Mouse (Mus musculus): ENCODE data around the gene Cyfip2.

Gene Cyfip2

DNA sequence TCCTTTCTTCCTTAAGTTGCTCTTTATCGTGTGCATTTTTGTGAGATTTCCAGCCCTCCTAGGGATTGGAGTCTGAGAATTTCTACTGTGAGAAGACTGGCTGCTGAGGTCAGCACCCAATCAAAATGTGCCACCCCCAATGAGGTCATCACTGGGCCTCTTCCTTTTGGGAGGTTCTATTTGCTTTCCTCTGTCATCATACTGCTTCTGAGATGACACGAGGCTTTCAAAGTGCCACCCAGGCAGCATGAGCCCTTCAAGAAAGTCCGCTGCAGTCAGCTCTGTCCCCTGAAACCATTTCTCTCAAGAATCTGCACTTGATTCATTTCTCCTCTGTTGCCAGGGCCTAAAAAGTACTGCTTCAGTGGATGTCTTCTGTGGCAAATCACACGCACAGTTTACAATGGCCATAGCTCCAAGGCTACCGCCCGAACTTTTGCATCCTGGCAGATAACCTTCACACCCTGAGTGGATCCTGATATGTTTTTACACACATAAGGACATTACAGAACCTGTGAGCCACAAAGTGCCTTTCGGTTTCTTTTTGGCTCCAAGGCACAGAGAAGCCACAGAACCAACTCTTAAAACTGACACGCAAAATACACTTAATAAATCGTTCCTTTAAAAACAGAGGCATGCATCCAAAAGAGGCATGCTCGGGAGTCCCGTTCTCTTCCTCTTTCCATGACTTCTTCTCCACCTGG, 4.2 kb downstream of the Cyfip2 start:
- DNase-seq (ENCODE audit: low spot score) = no peak

DNA sequence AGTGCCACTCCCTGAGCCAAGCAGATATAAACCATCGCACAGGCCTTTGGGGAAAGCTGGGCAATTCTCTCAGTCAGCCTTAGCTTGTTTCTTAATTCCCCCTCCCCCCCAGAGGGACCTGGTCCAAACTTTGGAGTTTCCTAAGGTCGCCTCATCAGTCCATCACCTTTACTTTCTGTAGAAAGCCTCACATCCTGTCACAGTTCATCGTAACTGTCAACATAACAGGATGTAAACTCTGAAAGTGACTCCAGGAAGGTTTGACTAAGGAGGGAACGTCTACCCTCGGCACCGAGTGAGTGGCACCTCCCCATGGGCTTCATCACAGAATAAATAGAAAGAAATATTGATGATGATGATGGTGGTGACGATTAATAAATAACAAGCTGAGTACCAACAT, 4.9 kb downstream of the Cyfip2 start:
- DNase-seq (ENCODE audit: low spot score) = no peak

DNA sequence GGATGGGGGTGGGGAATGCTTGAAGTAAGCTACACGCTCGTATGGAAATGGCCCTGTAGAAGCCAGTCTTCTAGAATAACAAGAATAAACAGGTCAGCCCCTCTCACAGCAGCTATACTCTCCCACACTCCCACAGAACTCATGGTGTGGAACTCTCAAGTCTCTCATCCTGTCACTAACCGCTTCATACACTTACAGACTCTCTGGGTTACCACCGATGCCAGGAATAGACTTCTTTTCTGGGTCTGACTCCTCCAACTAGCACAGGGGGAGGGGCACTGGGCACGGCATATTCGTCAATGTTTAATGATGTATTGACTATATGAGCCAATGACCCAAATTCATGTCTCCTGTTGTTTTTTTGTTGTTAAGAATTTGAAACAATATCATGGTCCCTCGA, 5.9 kb downstream of the Cyfip2 start:
- DNase-seq (ENCODE audit: low spot score) = no peak

DNA sequence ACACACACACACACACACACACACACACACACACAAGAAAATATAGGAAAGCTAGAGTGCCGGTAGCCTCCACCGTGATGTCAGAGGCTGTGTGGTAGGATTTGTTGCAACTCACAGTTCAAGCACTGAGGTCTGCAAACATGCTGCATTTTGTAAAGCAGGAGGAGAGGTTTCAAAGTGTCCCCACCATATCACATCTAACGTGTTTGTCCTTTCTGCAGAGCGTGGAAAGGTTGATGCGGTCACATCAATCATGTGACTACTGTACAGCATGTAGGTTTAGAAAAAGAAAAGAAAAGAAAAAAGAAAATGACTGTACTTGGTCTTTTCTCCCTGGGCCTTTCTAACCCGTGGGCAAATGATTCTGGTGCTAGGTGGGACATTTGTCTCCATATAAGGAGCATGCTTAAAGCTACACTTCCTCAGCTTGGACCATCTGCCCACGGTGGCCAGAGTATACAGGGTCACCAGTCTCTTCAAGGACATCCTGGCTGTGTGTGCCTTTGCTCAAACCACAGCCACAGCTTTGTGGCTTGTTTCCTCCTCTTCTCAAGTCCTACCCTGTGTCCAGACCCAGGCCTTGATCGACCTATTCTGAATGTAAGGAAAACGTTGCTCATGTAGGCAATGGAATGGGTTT, 6.7 kb downstream of the Cyfip2 start:
- DNase-seq (ENCODE audit: low spot score) = no peak

DNA sequence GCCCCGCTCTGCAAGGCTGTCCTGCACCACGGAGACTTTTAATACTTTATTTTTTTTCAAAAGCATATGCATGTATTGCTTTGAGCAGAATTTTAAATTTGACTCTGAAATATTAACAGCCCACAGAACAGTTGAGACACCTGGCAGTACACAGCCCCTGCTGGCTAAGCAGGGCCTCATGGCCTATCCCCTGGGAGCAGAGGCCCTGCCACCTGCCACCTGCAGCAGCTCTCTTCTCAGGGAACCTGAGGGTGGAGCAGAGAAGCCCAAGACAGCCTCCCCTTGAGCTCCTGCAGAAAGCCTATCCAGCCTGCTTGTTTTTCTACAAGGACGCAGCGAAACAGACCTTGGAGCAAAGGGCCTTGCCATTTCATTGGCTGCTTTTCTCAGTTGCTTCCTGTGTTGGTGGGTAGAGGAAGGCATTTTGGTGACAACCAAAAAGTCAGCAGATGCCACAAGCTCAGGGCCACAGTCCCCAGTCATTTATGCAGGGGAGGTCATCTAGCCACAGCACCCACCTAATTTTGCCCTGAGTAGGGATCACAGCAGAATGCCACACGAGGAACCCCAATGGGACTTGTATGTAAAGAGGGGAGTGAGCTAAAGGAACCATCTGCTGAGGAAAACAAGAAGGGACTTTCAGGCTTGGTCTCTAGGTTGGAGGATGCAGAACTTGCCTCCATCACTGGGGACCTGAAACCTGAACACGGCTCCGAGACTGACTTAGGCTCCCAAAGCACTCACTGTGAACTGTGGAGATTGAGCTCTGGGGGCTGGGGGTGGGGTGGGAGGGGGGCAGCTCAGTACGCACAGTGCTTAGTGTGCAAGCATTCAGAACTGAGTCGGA, 7.6 kb downstream of the Cyfip2 start:
- DNase-seq (ENCODE audit: low spot score) = no peak

DNA sequence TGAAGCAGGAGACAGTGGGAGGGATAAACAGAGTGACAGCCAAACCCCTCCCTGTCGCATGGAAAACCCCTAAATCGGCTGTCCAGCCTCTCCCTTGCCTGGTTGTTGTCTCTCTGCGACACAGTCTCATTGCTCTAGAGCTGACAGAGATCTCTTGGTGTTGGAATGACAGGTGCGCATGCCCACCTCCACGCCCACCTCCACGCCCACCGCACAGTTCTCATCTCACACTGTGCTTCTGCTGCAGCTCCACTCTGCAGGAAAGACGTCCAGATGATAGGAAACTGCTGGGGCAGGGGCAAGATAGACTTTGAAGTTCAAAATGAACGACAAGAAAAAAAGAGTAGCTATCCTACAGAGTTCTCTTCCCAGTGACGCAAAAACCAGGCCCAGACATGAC, 8.6 kb downstream of the Cyfip2 start:
- no peak for DNase-seq (ENCODE audit: low spot score)

DNA sequence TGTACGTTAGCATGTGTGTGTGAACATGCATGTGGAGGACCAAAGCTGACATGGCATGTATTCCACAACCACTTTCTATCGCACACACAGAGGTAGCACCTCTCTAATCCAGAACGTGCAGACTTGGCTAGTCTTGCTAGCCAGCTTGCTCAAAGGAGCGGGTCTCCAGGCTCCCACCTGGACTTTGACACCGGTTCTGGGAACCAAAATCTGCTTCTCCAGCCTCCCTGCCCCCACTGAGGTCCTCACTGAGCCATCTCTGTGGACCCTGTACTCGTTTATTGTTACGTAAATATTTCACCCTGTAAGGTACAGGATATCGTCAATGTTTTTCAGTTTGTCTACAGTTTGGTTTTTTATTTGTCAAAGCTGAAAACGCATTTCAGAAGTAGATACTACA, 10.2 kb downstream of the Cyfip2 start:
- DNase-seq (ENCODE audit: low spot score) = no peak

DNA sequence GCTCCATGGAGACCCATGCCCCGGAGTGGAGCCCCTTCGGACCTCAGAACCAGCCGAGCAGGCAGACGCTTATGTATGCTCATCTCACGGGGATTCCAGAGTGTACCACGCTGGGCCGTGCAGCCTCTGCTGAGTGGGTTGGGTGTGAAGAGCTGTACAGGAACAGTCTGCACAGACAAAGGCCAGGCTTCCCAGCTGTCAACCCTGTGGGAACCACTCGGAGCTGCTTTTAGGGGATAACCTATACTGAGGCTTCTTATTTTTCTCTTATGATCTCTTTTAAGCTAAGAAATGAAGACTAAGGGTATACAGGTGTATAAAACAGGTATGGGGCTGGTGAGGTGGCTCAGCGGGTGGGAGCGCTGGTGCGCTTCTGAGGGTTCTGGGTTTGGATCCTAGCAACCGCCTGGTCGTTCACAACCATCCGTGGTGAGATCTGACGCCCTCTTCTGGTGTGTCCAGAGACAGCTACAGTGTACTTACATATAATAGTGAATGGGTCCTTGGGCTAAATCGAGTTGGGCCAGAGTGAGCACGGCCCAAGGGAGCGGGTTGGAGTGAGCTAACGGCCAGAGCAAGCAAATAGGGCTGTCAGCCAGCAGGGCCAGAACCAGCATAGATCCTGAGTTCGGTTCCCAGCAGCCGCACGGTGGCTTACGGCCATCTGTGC, 10.9 kb downstream of the Cyfip2 start:
- no peak for DNase-seq (ENCODE audit: low spot score)

DNA sequence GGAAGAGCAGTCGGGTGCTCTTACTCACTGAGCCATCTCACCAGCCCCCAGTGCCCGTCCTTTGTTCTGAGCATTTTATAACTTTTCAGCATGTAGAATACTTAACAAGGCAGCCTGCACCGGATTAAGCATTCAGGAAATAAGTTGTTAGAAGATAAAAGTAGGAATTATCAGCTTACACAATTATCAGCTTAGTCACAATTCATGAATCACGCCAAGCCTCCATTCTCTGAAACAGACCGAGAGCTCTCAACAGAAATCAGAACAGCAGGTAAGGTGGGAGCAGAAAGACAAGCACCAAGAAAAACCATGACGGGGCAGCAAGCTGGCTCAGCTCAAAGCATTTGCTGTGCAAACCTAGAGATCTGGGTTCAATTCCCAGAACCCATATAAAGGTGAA, 12.8 kb downstream of the Cyfip2 start:
- no peak for DNase-seq (ENCODE audit: low spot score)

DNA sequence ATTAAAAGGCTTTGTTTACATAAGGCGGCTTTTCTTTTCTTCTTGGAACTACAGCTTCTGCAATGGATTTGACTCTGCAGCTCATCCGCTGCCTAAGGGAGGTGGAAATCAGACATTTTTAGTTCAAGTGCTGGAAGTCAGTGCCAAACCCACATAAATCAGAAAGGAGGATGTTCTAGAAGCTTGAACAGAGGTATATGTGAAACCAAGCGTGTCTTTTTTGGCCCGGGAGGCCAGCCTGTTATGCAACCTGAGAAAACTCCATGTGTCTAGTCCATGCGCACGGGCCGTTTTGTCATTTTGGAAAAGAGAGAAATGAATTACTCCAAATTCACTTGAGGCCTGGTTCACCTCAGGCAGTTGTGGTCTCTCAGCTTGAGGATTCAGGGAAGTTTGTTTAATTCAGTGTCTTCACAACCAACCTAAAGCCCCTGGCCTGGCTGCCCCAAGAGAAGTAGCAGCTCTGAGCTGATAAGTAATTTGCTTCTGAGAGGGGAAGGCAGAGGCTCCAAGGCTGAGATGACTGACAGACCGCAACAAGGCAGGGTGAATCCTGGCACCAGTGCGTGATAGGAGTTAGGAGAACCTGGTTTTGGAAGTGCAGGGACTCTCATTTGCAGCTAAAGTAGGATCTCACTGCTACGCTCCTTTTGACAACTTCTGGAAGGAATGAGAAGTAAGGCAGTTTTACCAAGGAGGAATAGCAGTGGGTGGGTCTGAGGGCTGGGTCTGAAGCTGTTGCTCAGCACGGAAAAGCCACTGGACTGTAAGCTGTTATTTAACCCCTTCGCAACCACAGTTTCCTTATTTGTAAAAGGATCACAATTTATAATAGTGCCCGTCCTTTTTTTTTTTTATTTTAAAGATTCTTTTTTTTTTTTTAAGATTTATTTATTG, 13.5 kb downstream of the Cyfip2 start:
- no peak for DNase-seq (ENCODE audit: low spot score)

DNA sequence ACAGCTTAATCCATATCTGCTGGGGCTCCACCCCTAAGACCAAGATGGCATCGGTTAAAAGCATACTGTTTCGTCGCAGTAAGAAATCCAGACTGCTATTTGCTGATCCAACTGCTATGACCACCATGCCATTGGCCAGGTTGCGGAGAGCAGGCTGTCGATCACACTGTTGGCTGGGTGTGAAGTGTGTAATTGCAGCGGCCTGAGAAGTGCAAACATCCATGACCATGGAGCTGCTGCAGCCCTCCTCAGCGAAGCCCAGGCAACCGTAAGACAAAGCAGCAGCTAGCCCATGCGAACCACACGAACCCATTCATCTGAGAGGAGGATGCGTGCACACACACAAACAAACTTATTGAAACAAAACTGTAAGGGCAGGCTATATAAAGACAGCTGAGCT, 18.3 kb downstream of the Cyfip2 start:
- DNase-seq (ENCODE audit: low spot score) = no peak

DNA sequence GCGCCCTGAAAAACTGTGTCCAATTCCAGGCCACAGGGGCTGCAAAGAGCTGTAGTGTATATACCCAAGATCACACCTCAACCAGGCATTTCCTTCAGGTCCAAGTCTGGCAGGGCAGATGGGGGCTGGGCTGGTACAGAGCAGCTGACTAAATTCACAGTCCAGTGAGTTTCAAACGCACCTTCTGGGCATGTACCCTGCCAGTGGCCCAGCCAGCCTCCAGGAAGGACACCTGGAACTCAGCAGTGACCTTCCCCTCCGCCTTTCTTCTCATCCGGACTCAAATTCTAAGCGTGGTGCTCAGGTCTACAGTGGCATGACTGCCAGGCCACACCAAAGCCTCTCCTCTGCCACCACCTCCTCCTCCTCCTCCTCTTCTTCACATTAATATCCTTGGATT, 19.2 kb downstream of the Cyfip2 start:
- no peak for DNase-seq (ENCODE audit: low spot score)

DNA sequence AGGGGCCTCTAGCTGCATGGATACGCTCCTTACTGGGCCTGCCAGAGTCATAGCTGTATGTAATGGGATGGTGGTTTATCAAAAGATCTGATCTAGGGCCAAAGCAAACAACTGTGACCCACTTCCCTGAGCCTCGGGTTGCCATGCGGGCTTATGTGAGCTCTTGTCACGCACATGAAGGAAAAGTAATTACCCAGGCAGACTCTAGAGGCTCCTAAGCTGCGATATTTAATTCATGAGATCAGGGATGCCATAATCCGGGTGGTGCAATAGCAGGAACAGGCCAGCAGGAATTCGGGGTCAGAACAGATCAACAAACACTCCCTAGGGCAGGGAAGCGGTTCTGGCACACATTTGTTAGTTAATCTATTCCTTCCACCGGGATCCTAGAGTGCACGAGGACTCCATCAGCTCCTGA, 21.7 kb downstream of the Cyfip2 start:
- DNase-seq (ENCODE audit: low spot score) = no peak

DNA sequence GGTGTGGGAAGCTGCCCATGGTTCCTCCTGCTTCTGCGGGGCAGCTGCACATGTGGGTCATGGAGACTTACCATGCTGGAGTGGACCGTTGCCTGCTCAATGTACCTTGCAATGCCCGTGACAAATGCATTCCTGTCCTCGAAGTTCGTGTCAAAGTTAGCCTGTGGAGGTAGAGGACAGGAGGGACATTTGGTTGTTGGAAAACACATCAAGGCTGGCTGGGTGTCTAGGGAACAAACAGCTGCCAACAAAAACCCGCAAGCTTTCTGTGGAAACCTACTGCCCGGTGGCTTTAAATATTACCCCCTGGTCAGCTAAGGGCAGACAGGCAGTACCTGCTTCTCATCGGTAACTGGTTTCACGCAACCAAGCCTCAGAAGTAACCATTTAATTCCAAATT, 23.1 kb downstream of the Cyfip2 start:
- no peak for DNase-seq (ENCODE audit: low spot score)

DNA sequence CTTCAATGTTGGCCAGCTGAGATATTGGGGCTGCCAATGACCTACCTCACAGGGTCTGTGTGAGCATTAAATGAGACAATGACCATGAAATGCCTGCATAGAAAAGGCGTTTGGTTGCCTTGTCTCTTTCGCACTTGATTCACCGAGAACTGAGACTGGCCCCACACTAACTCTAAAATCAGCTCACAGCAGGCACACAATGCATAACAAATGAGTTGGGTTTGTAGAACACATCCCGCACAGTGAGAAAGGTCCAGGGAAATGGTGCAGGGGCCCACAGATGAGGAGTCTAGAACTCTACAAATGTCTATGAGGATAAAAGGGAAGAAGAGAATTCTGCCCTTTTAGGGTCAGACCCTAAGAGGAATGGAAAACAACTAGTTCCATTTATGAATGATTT, 23.6 kb downstream of the Cyfip2 start:
- DNase-seq (ENCODE audit: low spot score) = no peak

DNA sequence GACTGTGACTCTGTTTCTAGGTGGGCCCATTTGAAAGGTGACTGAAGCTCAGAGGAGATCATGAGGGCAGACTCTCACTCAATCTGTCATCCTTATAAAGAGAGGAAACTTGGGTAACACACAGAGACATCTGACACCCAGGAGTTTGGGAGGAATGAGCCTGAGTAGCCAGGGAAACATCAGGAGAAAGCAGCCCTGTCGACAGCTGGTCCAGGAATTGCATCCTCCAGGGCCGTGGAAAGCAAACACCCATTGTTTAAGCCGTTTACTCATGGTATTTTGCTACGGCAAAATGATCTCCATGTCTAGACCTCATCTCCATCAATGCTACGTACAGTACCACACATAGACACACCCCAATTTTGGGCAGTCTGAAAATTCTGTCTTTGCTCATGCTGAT, 24.6 kb downstream of the Cyfip2 start:
- no peak for DNase-seq (ENCODE audit: low spot score)

DNA sequence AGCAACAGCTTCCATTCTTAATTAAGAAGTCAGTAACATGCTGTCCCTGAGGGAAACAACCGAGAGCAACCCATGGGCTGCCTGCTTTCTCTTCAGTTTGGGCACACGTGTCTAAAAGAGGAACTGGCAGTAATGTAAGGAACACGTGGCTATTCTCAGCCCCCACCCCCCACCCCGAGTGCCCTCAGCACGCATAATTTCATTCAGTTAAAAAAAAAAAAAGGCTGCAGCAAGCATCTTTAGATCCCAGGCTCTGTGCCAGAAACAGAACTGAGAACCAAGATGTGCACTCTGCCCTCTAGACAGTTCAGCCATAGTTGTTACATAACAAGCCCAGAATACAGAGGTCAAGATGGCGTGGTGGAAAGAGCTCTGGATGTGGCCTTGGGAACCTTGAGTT, 25.9 kb downstream of the Cyfip2 start:
- no peak for DNase-seq (ENCODE audit: low spot score)

DNA sequence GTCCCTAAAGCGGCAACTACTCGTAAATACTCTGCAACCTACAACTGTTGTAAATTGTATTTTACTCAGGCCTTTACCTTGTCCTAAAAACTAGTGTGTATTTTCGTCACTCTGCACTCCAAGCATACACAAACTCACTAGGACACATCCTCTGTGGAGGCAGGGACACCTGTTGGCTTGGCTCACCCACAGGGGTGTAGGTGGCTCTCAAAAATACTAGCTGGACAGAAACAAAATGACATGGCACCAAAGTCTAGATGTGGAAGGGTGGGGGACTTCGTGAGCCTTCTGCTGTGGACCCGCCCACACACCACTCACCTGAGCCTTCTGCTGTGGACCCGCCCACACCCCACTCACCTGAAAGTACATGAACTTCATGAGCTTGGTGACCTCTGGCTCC, 28.9 kb downstream of the Cyfip2 start:
- DNase-seq (ENCODE audit: low spot score) = no peak

DNA sequence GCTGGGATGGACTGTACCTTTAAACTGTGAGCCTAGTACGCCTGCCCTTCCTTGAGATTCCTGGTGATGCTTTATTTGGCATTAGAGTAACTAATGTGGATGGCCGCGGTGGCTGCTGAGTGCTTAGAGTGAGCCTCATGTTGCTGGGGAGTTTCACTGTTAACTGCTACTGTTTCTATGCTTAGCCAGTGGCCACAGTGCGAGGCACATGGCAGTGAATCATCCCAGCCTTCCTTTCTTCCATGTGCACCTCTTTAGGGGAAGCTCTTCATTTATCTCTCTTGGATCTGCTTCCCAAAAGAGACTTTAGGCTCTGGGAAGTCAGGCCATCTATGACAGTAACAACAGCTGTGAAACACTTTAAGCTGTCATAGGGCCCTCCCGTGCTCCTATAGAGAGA, 30.0 kb downstream of the Cyfip2 start:
- no peak for DNase-seq (ENCODE audit: low spot score)

DNA sequence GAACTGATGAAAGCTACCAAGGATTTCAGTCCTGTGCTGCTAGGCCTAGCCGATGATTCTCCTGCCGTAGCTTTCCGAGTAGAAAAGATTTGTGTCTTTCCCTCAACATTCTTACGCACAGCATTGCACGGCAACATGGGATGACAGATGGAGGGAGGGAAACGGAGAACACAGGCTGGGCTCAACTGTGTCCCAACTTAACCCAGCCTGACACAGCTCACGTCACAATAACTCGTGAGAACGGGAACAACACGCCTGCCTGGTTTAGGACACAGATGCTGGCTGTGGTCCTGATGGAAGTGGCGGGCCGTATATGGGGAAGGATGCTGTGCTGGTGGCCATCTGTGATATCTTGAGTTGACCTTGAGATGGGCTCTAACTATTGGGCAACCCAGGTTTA, 34.0 kb downstream of the Cyfip2 start:
- DNase-seq (ENCODE audit: low spot score) = no peak

DNA sequence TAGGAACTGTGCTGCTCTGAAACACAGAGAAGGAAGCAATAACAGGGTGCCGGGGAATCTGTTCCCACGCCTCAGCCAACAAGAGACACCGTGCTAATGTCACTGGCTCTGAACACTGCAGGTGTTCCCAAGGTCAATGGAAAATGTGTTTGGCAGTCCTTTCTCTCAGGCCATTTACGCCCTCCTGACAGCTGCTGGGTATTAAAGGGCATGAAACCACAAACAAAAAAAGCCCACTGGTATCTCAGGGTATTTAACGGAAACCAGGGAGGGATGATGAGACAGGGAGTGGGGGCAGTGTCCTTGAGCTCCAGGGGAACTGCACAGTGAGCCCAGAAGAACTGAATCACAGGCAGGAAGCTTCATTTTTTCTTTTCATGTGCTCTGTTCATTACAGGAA, 34.5 kb downstream of the Cyfip2 start:
- no peak for DNase-seq (ENCODE audit: low spot score)

DNA sequence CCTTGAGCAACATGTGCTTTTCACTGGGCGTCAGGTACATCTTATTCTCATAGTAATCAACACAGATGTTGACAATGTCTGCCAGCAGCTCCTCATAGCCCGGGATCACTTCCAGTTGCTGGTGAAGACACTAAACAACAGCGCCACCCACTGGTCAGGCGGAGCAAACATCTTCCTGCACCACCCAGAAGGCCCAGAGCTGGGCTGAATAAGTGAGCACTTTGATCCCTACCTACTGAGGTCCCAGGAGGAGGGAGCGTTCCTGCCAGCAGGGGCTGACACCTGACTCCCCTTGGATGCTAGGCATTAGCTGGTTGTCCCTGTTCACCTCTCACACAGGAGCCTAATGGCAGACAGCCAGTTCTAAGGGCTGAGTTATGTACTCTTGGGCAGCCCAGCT, 35.9 kb downstream of the Cyfip2 start:
- DNase-seq (ENCODE audit: low spot score) = peak; percentile 80
